Mouse (Mus musculus): ENCODE data around the gene Gm11214. TPM values are rescaled to one million over a fixed set of nuclear protein-coding genes. Genes with fewer than 3 reads are reported as not detected.

Gm11214 gene
- polyA plus RNA-seq (2017; shearing (Covaris generic)) = not detected

GRCm38 (mm10) chr4:63663279-63663678 lies at the start of gene Gm11214:
TSS of gene Gm11214 (minus strand) at chr4:63663379.

GRCm38 (mm10) chr4:63622378-63622835 lies 40.8 kb downstream of the Gm11214 start, which contains the start of gene Tex48:
TSS of gene Tex48 (minus strand) at chr4:63622428.

Other genes with a start within 250 kb of the Gm11214 start
- 3.5 TPM for gene Whrn, start 167.4 kb downstream of the Gm11214 start, polyA plus RNA-seq (2017; shearing (Covaris generic))
- gene Atp6v1g1, start 118.6 kb downstream of the Gm11214 start, polyA plus RNA-seq (2017; shearing (Covaris generic)) = 162 TPM
- gene Tmem268, start 104.6 kb downstream of the Gm11214 start, polyA plus RNA-seq (2017; shearing (Covaris generic)) = 36.4 TPM
- not detected for gene Gm11213, start 58.1 kb downstream of the Gm11214 start, polyA plus RNA-seq (2017; shearing (Covaris generic))
- gene Tex48, start 41.0 kb downstream of the Gm11214 start, polyA plus RNA-seq (2017; shearing (Covaris generic)) = not detected
- 0.26 TPM for gene Tnfsf15, start 81.7 kb upstream of the Gm11214 start, polyA plus RNA-seq (2017; shearing (Covaris generic))
- 75.7 TPM for gene Tnfsf8, start 198.0 kb upstream of the Gm11214 start, polyA plus RNA-seq (2017; shearing (Covaris generic))